Mouse (Mus musculus) cerebellum, adult 2 months (tissue): ENCODE measurements around the gene Hivep3. TPM values are rescaled to one million over a fixed set of nuclear protein-coding genes. Genes with fewer than 3 reads are reported as not detected.

ENCODE experiments used
- DNase-seq, 2 experiments: peaks; one replicate each; pipeline ENCODE4 v3.0.0; 2021
- H3K27ac ChIP-seq: fragments of 200-500 bp; 2 replicates; pipeline ENCODE4 v1.5.1; 2012; ENCODE audit warnings: low read length, control low read depth, inconsistent platforms; ENCODE audit not compliant: insufficient read depth
- H3K27me3 ChIP-seq: fragments of 200-500 bp; 2 replicates; pipeline ENCODE4 v1.6.1; 2012; ENCODE audit warnings: inconsistent platforms, mild to moderate bottlenecking, low read length, moderate library complexity; ENCODE audit not compliant: control insufficient read depth, insufficient read depth
- H3K4me1 ChIP-seq: fragments of 200-500 bp; 2 replicates; pipeline ENCODE4 v1.6.1; 2011; ENCODE audit warnings: low read length; ENCODE audit not compliant: control insufficient read depth, insufficient read depth
- H3K4me3 ChIP-seq: fragments of 200-500 bp; replicated peaks from 2 replicates; pipeline ENCODE3; 2011; ENCODE audit warnings: mild to moderate bottlenecking, low read depth, low read length, control low read depth; ENCODE audit not compliant: insufficient read depth
- CTCF ChIP-seq: fragments of 200-500 bp; IDR thresholded peaks from 2 replicates; pipeline ENCODE4 v1.5.1; 2011; ENCODE audit warnings: low read depth, mild to moderate bottlenecking, control low read depth, low read length, moderate library complexity, borderline replicate concordance; ENCODE audit not compliant: insufficient read depth
- POLR2A ChIP-seq: fragments of 200-500 bp; IDR thresholded peaks from 2 replicates; pipeline ENCODE4 v1.6.1; 2011; ENCODE audit warnings: low read length, control low read depth, borderline replicate concordance; ENCODE audit not compliant: insufficient read depth
- WGBS: fragments of 180-500 bp; shearing (Covaris S2); methylation state at CpG from one replicate; pipeline ENCODE4 v1.1.7; 2018; 5-methylcytosine and 5-hydroxymethylcytosine counted together
- polyA plus RNA-seq: library from polyadenylated mRNA; depleted of rRNA; stranded (reverse); fragments of >200 nt; gene quantifications from 2 replicates; pipeline ENCODE4 v1.2.3, GENCODE M21; 2012

Hivep3 gene
- polyA plus RNA-seq, 1 experiment, result 36.8 TPM

DNA sequence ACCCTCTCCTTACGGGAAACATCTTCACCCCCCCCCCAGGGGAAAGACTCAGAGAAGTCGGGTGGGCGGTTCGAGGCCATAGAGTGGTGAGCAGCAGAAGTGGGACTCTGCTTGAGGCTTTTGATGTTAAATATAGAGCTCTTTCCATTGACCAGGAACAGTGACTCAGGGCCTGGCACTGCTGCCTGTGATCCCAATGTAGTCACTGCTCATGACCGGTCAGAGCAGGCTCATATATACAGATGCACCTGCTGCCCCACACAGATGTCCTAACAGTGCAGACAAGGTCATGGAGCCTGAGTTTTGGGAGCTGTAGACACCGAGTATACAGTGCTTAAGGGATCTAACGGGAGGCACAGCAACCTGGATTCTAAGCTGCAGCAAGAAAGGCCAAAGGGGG is 312.3 kb downstream of the Hivep3 start:
- Histone ChIP-seq H3K4me1 (peaks cover 9% of the 10 kb centered on the region), H3K27ac (no peak overlapping the region), H3K27me3 (no peaks in the 10 kb centered on the region), H3K4me3 (no peak overlapping the region)
- WGBS, result 91% methylated on average over 7 of the region's 7 CpGs
- no peak for DNase-seq
- TF ChIP-seq CTCF, result no peak
- TF ChIP-seq POLR2A, result no peak

- H3K27ac ChIP-seq, result no peak overlapping the region
- H3K4me3 ChIP-seq, result no peak overlapping the region
- 39% methylated on average over 4 of the region's 4 CpGs for WGBS
- H3K4me1 ChIP-seq, result peaks cover 9% of the 10 kb centered on the region
- TF ChIP-seq POLR2A, result no peak
- TF ChIP-seq CTCF, result no peak
- no peaks in the 10 kb centered on the region for H3K27me3 ChIP-seq
- no peak for DNase-seq
Observed at GRCm38 (mm10) chr4:120047060-120047459, 313.5 kb downstream of the Hivep3 start.

DNA sequence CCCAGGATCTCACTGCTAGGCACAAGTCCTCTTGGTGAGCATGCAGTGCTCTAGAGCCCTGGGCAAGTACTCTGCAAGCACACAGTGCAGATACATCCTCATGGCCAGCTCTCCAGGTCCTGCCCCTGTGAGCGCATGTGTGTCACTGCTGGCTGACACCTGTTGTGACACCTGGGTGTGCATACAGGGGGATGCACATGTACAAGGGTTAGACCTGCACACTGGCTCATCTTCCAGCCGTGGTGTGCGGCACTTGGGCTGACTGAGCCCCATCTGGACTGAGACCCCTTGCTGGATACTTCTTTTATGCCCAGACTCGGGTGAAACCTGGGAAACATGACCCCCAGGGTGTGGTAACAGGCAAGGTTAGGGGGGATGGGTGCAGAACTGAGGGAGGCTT is 314.7 kb downstream of the Hivep3 start:
- H3K27ac ChIP-seq, result no peak overlapping the region
- H3K4me1 ChIP-seq, result peaks cover 5% of the 10 kb centered on the region
- H3K27me3 ChIP-seq, result no peaks in the 10 kb centered on the region
- no peak for DNase-seq
- no peak for TF ChIP-seq POLR2A
- TF ChIP-seq CTCF, result no peak
- WGBS, result 81% methylated on average over 4 of the region's 4 CpGs
- H3K4me3 ChIP-seq, result no peak overlapping the region

GRCm38 (mm10) chr4:120049857-120050256 is 316.3 kb downstream of the Hivep3 start:
- Histone ChIP-seq H3K4me3 (no peak overlapping the region), H3K27ac (no peak overlapping the region), H3K4me1 (peaks cover 3% of the 10 kb centered on the region), H3K27me3 (no peaks in the 10 kb centered on the region)
- TF ChIP-seq POLR2A (no peak), CTCF (no peak)
- 94% methylated on average over 3 of the region's 3 CpGs for WGBS
- DNase-seq, result no peak

DNA sequence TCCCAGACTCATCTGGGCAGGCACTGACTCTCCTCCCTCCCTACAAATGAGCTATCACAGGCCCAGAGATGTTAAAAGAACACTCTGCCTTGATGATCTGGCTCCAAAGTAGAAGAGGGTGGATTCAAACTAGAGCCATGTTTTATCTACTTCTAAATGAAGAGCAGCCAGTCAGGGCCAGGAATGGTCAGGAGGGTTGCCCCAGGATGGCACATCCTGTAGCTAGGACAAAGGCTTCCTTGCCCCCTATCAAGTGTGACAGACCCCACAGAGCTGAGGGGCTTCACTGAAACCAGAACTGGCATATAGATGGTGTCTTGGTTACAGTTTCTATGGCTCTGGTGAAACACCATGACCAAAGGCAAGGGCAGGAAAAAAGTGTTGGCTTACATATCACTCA is 318.9 kb downstream of the Hivep3 start:
- no peaks in the 10 kb centered on the region for H3K27me3 ChIP-seq
- H3K4me1 ChIP-seq, result no peaks in the 10 kb centered on the region
- no peak overlapping the region for H3K27ac ChIP-seq
- no peak for DNase-seq
- H3K4me3 ChIP-seq, result no peak overlapping the region
- no peak for TF ChIP-seq CTCF
- TF ChIP-seq POLR2A, result no peak

DNA sequence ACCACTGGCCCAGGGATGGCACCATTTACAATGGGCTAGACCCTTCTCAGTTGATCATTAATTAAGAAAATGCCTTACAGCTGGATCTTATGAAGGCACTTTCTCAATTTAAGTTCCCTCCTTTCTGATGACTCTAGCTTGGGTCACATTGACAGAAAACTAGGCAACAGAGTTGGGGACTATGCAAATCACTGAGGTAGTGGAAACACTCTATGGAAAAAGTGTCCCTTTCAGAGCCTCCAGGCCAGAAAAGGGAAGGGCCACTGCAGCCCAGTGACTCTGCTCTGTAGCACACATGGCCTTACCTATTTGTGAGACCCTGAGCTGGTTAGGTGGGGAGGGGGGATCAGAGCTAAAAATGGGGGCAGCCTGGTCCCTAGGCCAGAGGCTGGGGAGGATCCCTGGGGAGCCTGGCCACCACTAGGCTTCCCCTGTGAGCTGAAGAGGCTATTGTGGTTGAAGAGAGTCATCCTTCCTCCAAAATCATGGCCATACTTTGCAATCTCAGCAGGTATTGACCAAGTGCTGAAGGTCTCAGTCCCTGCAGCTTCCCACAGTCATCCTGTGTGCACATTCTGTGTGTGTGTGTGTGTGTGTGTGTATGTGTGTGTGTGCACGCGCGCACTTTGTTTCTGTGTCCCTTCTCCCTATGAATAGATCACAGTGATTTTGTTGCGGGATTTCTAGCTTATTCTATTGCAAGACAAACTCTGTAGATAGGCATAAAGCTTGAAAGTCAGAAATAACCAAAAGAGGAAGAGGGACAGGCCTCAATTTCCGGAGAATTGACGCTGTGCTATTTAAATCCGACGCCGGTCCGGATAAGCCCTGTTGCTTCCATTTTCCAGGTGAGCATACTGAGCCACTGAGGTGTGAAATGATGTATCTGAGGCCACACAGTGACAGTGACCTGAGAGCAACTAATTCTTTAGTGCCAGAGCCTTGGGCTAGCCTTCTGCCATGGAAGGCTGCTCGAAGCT is 319.7 kb downstream of the Hivep3 start:
- no peak overlapping the region for H3K27ac ChIP-seq
- H3K4me1 ChIP-seq, result no peaks in the 10 kb centered on the region
- DNase-seq, result no peak
- WGBS, result 95% methylated on average over 11 of the region's 11 CpGs
- TF ChIP-seq CTCF, result no peak
- no peak for TF ChIP-seq POLR2A
- H3K27me3 ChIP-seq, result no peaks in the 10 kb centered on the region
- H3K4me3 ChIP-seq, result no peak overlapping the region

DNA sequence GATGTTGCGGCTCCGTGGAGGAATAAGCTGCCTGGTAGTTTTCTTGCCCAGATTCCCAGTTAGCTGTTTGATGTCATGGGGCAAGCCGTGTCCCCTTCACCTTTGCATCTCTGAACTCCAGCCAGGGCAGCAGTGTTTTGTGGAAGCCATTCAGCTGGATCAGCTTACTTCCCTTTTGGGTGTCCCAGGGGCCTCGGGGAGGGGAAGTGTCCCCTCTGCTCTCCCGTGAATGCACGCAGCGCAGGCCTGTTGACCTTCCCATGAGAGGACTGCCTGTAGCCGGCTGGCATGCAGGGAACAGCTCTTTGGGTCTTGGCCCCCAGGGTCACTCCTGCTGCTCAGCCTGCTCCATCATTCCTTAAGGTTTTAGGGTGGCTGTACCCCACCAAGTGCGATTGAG is 320.6 kb downstream of the Hivep3 start:
- 75% methylated on average over 9 of the region's 9 CpGs for WGBS
- Histone ChIP-seq H3K4me3 (no peak overlapping the region), H3K27ac (no peak overlapping the region), H3K4me1 (no peaks in the 10 kb centered on the region), H3K27me3 (no peaks in the 10 kb centered on the region)
- no peak for DNase-seq
- TF ChIP-seq POLR2A (no peak), CTCF (no peak)

GRCm38 (mm10) chr4:120056451-120056850 is 322.9 kb downstream of the Hivep3 start:
- Histone ChIP-seq H3K4me3 (no peak overlapping the region), H3K4me1 (no peaks in the 10 kb centered on the region), H3K27me3 (no peaks in the 10 kb centered on the region), H3K27ac (no peak overlapping the region)
- WGBS, result 95% methylated on average over 9 of the region's 9 CpGs
- no peak for TF ChIP-seq CTCF
- TF ChIP-seq POLR2A, result no peak
- DNase-seq, result no peak
